Mouse (Mus musculus) cerebellum, adult (tissue): ENCODE data around the gene Stk38l.
A peak's percentile ranks its signal among the peaks of the same experiment; 100 is the strongest.

Experiments
- ATAC-seq: cut with Nextera tagmentation; 2 replicates; pipeline ENCODE4 v1.9.2; 2017; ENCODE audit warnings: mild to moderate bottlenecking, moderate library complexity, mixed read lengths; ENCODE audit not compliant: insufficient number of reproducible peaks, low FRiP score, low TSS enrichment

The Stk38l gene

GRCm38 (mm10) chr6:146724581-146725383, at the start of gene Stk38l:
Gene Stk38l (plus strand): TSS chr6:146724995.
- ATAC-seq, result peak; percentile 94

- ATAC-seq, result no peak
Observed at GRCm38 (mm10) chr6:146676904-146677303, 47.9 kb upstream of the Stk38l start.

DNA sequence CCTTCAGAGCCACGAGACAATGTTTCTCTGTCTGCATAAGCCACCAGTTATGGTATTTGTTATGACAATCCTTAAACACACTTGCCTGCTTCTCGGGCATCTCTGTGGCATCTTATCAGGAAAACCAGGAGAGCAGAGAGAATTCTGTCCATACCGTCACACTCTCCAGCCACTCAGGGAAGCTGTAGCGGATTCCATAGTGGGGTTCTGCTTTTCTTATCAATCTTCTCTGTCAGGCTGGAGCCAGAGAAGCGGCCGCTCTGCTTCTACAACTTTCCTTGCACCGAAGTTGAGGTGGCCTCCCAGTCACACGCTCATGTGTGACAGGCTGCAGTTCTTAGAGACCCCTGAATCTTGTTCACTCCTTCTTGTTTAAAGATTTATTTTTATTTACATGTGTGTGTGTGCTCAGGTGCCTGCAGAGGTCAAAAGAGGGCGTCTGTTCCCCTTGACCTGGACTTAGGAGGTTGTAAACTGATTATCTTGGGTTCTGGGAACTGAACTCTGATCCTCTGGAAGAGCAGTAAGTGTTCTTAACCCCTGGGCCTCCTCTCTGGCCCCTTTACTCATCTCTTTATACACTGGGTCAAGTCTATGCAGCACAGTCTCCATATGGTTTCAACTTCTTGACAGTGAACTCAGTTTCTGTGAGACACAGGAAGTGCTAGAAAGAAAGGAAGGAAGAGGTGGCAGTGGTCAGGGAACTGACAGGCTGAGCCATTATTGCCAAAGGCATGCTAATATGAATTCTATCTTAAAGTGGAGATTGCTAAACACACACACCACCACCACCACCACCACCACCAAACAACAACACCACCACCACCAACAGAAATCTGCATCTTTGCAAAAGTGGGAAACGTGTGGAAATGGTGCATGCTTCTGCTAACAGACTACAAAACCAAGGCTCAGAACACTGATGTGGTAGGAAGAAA, 46.4 kb upstream of the Stk38l start:
- no peak for ATAC-seq

GRCm38 (mm10) chr6:146683881-146684280, 40.9 kb upstream of the Stk38l start:
- no peak for ATAC-seq

DNA sequence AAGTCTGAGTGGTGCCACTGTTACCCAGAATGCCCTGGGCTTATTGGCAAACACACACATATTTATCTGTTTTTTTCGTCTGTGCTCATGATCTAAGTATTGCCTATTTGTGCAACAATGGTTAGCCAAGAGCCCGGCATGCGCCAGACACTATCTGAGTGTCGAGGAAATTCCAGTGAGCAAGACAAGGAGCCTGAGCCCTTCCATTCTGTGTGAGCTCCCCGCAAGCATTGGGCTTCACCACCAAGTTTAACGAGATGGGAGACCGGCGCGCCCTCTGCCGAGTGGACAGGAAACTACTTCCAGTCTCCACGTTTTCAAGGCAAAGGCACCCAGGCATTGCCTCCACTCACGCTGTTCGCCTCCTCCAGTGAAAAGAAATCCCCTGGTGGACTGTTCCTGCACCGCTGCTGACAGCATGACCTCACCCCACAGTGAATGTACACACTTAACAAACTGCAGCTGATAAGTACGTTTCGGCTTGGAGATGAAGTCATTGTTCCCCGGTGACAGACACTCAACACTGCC, 39.0 kb upstream of the Stk38l start:
- no peak for ATAC-seq

DNA sequence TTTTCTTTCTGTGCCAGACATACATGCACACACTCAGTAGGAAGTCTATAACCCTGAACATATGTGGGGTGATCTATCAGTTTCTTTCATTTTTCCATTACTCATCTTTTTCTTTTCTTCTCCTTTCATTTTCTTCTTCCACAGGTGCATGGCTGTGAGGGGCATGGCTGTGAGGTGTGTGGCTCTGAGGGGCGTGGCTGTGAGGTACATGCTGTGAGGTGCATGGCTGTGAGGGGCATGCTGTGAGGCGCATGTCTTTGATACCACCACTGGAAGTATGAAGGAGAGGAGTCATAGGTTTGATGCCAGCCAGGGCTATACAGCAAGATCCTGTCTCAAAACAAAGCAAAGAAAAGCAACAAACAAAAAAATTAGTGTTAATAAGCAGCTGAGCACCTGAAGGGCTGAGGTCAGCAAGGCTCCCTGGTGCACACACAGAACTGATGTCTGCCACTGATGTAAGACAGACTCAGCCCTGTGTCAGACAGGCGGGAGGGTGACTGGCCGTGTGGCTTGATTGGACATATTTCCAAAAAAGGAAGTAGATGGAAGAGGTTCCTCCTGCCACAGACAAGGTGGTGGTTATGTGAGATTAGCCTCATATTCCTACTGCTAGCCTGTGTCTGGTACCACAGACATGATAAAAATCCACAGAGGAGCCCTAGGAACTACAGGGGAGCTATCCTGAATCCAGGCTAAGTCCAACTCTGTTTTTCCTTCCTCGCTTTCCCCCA, 38.2 kb upstream of the Stk38l start:
- ATAC-seq, result no peak

GRCm38 (mm10) chr6:146688010-146688409, 36.8 kb upstream of the Stk38l start:
- ATAC-seq, result no peak

DNA sequence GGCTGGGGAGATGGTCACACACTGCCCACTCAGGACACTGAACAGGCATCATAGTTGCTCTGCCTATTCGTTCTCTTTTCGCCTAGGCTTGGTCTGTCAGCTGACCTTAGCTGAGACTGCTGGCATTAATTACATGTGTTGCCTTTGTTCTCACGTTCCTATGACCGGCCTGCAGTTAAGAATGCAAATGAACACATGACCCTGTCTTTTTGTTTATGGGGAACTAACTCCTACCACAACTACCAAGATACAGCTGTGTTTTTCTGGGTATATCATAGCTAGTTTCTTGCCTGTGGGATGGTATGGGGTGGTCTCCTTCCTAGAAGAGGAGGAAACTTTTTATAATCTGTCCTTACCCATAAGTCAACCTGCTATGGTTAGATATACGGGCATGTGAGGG, 35.9 kb upstream of the Stk38l start:
- no peak for ATAC-seq

DNA sequence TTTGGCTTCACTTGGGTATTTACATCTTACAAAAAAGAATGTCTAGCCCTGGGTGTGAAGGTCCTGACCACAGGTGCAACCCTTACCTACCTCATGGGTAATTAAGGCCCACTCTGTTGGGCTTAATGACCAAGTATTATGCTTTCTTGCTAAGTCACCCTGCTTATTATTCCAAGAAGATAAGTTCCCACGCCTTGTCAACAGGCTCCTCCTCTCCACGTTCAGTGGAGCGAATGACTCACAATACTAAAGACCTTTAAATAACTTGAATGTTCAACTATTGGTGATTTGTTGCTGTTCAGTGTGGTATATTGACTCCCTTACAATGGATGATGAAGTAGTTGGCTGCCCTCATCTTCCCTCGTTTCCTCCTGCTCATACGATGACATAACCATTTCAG, 27.0 kb upstream of the Stk38l start:
- ATAC-seq, result no peak

DNA sequence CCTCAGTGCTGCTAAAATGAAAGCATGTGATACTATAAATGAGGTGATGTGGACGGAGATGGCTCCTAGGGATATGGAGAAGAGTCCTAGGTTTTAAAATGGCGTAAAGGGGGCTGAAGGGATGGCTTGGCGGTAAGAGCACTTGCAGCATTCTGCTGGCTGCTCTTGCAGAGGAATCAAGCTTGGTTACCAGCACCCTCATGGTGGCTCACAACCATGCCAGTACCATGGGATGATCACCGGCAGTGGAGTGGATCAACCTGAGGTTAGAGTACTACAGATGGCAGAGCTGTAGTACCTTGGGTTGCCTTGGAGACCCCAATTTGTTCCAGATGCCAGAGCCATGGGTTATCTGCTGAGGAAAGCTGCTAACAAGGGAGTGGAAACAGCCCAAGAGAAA, 26.4 kb upstream of the Stk38l start:
- ATAC-seq, result no peak

- no peak for ATAC-seq
Observed at GRCm38 (mm10) chr6:146700461-146700860, 24.3 kb upstream of the Stk38l start.

GRCm38 (mm10) chr6:146702126-146702881, 22.5 kb upstream of the Stk38l start:
- no peak for ATAC-seq

GRCm38 (mm10) chr6:146703351-146703750, 21.4 kb upstream of the Stk38l start:
- ATAC-seq, result no peak

DNA sequence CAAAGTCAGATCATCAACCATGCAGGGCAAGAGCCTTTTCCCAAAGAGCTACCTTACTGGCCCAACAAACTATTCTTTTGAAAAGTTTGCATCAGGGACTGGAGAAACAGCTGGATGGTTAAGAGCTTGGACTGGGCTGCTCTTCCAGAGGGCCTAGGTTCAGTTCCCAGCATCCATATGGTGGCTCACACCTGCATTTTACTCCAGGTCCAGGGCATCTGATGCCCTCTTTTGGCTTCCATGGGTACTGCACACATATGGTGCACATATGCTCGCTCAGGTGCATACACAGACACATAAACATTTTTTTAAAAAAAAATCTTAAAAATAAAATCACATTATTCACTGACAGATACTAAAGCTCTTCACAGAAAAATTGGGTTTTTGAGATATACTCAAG, 19.2 kb upstream of the Stk38l start:
- no peak for ATAC-seq

DNA sequence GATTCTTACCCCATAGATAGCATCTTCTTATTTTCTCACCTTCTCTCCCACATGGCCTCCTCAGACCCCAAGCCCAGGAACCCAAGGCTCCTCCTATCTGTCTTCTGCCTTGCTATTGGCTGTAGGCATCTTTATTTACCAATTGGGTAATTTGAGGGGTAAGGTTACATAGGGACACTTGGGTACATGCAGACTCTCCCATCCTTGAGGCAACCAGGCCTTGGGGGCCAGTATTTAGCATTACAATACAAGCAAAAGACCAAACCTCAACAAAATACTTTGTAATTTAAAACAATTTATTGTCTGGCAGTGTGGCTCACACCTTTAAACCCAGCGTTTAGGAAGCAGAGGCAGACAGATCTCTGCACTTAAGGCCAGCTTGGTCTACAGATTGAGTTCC, 5.2 kb upstream of the Stk38l start:
- no peak for ATAC-seq

DNA sequence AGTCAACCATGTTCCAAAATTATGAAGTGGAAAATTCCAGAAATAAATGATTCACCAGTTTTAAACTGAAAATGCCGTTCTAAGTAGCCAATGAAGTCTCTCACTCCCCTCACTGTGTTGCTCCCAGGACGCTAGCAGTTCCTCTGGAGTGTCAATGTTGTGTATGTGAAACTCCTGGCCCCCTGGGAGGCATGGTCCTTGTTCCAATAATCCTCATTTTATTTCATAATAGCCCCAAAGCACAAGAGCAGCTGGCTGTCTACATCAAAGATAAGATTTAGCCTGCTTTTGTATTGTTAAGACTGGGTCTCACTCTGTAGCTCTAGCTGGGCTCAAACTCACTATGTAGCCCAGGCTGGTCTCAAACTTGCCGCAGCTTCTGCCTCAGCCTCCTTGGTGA, 990 bp upstream of the Stk38l start:
- ATAC-seq, result no peak

DNA sequence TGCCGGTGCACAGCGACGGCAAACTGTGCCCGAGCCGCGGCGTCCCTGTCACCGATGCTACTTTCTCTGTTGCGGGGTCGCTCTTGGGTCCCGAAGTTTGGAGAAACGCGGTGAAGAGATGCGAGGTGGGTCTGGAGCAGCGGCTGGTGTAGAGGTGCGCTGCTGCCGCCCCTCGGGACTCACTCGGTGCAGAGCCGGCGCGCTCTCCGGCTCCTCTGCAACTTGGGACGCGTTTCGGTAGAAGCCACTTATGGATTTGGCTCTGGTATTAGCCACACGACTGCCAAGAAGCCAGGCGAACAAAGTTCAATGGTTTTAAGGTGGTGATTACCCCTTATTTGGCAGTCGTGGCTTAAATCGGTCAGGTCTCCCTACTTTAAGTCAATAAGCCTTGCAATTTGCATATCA, 593 bp downstream of the Stk38l start:
- ATAC-seq, result peak; percentile 18

- ATAC-seq, result no peak
Observed at GRCm38 (mm10) chr6:146731031-146731430, 6.2 kb downstream of the Stk38l start.

DNA sequence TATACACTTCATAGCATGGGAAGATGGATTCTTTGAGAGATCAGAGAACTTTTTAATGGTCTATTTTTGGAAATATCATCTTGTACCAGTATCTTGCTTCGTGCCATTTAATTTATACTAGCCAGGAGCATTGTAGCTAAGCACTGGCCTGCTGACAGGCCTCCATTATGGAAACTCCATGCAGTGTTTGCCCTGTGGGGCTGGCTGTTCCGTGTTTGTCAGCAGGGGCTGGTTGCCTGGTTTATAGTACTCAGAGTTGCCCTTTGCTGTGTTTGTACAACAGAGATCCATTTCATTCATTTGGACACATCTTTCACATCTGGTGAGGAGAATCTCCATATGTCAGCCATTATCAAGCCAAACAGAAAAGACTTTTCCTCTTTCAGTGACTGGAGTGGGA, 6.9 kb downstream of the Stk38l start:
- no peak for ATAC-seq

- no peak for ATAC-seq
Observed at GRCm38 (mm10) chr6:146732232-146732631, 7.4 kb downstream of the Stk38l start.
